Mouse (Mus musculus) retina, adult 2 months (tissue): ENCODE measurements around the gene Vmn1r72.
"Not testable (repeated sequence)": the region's sequence is repeated elsewhere in the genome, so short reads cannot be mapped to it uniquely, and the experiment has no call there.

ENCODE experiments used
- DNase-seq: peaks from one replicate; pipeline ENCODE4 v3.0.0-alpha.2; 2012; ENCODE audit warnings: low read depth, low spot score

Vmn1r72 gene

DNA sequence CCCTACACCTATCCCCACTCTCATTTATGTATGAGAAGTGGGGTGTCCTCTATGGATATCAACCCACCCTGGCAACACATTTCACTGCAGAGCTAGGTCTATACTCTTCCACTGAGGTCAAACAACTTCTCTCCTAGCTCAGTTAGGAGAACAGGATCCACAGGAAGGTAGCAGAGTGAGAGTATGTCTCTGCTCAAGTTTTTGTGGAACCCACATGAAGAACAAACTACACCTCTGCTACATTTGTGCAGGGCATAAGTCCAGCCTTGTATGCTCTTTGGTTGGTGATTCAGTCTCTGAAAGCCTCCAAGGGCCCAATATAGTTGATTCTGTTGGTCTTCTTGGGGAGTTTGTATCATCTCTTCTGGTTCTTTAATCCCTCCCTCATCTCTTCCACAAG lies at the start of gene Vmn1r72:
TSS of gene Vmn1r72 (minus strand) at position 101 of the 400 bp plus-strand sequence.
- not testable (repeated sequence) for DNase-seq

DNA sequence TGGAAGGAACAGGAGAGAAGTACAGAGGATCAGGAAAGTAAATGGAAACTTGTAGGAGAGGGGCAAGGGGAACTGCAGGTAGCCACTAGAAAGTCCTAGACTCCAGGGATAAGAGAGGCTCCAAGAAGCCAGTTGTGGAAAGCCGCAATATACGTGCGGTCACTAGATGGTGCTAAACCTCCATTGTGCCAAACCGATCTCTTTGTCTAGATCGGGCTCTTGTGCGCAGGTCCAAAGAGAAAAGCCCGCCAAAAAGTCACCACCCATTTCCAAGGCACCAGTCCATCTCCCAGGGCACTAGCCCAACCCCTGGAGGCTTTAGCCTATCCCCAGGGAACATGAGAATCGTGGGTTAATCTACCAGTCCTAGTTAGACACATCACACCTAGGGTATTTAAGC lies 62.9 kb downstream of the Vmn1r72 start:
- peak; percentile 15 for DNase-seq
